Mouse (Mus musculus) megakaryocyte progenitor cell, adult 5-6 weeks (primary cell): ENCODE measurements around the gene Gja3. TPM values are rescaled to one million over a fixed set of nuclear protein-coding genes. Genes with fewer than 3 reads are reported as not detected.

Experiments used
- ATAC-seq: replicated peaks from 2 replicates; pipeline ENCODE4 v1.8.0; 2016; ENCODE audit warnings: mild to moderate bottlenecking, moderate TSS enrichment, inconsistent platforms; ENCODE audit not compliant: poor library complexity
- total RNA-seq, 2 experiments: library from RNA; stranded (forward) in 1 of 2; stranded (reverse) in 1 of 2; fragments of 157-497, 149-512 nt in 1 of 2; fragments of 200-1000 nt in 1 of 2; gene quantifications; 2 replicates each; pipeline versions ENCODE4 v1.2.3 to v1.2.4; 2015 to 2017

Gene Gja3
- total RNA-seq (2015) (not detected in 2 replicates), total RNA-seq (2017) (not detected in 2 replicates)

DNA sequence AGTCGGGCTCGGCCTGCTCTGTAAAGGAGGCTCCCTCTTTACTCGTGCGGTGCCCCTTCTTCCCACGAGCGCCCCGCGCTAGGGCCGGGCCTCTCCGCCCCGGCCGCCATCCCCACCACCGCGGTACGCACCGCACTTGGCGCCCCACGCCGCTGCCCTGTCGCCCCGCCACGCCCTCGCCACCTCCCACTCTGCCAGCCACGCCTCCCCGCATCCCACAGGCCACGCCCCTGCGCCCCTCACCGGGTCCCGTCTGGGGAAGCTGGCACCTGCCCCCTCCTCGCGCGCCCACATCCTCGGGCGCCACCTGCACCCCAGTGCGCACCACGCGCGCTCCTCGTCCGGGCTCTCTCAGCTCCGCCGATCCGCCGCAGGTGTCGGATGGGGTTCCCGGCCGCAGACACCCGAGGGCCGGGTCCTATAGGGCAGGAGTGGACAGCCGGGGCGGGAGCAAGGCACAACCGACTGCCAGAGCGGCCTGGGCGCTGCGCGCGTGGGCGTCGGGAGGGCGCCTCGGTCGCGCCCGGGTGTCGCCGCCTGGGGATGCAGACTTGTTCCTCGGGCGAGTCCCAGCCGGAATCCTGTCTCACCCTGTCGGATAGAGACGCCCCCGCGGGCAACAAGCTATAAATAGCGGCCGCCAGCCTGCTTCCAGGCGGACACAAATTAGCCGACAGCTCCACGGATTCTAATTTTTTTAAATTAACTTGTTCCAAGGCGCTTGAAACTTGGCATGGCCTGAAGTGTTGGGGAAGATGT is at the start of gene Gja3:
Gja3 (minus strand) TSS at position 538 of the 759 bp plus-strand sequence.
- ATAC-seq, result no peak

- ATAC-seq, result no peak
Measured at GRCm38 (mm10) chr14:57107091-57107490, 49.2 kb upstream of the Gja3 start.

GRCm38 (mm10) chr14:57105721-57106120 is 47.8 kb upstream of the Gja3 start:
- ATAC-seq, result no peak

DNA sequence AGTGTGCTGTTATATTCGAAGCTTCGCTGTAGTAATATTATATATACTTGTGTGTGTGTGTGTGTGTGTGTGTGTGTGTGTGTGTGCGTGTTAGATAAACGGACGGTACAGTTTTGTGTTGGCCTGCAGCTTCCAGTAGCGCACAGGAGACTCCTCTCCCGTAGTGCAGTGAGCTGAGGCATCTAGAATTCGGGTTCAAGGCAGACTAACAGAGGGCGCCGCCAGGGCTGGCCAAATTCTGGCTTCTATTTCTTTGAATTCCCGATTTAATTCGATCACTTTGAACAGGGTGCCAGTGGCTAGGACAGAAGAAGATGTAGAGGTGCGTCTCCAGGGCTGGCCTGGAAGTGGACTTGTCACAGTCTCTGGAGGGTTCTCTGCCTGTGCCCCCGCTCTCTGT is 47.2 kb upstream of the Gja3 start:
- ATAC-seq, result no peak

DNA sequence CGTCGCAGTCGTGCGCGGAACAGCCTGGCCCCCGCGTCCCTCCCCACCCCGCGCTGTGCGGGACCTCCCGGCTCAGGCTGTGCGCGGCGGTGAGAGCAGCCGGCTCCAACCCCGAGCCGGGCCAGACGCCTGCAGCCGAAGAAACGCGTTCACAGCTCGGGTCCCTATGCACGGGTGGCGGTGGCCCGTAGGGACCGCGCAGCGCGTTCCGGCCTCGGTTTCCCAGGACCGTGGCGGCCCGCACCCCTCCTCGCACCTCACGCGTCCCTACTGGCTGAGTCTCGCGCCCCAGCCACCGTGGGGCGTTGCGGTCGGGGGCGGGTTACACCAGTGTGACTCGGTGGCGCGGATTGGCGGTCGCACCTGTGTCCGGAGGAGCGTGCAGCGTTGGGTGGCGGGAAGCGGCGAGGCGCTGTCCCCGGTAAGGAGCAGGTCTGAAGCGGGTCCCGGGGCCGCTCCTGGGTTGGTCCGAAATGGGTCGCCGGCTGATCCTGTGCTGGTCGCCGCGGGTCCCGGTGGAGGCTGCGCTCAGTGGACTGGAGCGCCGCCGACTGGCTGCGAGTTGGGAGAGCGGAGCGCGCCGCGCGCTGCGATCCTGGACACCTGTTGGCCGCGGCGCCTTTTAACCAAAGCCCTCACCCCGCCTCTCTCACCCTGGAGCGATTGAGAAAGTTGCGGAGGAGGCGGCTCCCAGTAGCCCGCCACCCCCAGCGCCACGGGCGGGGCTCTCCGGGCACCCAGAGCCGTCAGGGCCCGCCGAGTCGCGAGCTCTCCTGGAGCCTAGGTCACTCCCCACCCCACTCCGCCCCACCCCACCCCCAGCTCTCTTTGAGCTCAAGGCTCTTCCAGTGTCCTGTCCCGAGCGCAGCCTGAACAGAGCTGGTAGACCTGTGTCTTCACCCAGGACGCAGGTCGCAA is 46.5 kb upstream of the Gja3 start, which contains the start of gene Gjb2:
Gjb2 (minus strand) TSS at position 597 of the 918 bp plus-strand sequence.
- ATAC-seq, result peak; percentile 30

- ATAC-seq, result no peak
Measured at GRCm38 (mm10) chr14:57103711-57104105, 45.8 kb upstream of the Gja3 start.

DNA sequence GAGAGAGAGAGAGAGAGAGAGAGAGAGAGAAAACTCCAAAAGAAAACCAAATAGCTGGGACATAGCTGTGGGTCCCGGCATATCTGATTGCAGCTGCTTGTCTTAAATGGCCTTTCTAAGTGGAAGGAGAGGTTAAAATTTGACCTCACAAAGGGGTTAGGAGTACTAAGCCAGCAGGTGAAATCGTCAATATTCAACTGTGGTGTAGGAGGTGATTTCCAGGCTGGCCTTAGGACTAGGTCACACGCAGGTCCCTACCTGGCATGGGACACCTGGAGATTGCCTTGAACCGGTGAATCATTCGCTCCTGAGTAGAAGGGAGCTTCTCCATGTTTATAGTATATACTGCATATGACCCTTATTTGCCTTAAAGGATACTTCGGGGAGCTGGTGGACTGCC is 45.2 kb upstream of the Gja3 start:
- no peak for ATAC-seq

DNA sequence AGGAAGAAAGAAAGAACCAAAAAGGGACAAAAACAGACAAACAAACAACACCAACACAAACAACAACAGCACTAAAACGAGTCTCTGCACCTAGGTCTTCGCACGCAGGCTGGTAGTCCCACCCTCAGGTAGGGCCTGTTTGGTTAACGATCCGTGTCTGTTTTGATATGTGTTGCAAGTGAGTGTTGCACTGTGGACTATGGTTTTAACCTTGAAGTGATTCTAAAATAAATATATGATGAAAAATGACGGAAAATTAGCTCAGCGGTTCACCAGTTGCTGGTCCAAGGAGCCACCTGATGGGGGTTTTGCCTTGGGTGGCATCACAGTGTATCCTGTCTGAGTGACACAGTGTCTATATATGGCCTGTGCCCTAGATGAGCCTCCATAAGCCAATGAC is 43.7 kb upstream of the Gja3 start:
- ATAC-seq, result no peak

- ATAC-seq, result peak; percentile 53
Measured at GRCm38 (mm10) chr14:57095855-57096254, 38.0 kb upstream of the Gja3 start.

- ATAC-seq, result peak; percentile 89
Measured at GRCm38 (mm10) chr14:57093029-57093428, 35.1 kb upstream of the Gja3 start.

DNA sequence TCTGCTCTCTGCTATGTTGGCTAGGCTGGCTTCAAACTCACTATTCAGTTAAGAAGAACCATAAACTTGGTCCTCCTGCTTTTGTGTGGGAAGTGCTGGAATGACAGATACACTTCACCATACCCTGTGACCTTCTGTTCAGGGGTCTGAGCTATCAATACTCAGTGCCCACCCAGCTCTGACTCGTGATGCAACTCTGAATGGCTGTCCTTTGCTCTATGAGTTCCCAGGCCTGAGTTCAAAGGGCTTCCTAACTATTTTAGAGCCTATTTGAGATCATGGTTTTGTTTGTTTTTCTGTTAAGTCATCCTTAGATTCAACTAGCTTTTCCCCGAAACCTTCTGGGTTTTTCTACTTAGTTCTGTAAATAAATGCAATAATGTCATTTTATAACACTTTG is 32.1 kb upstream of the Gja3 start:
- no peak for ATAC-seq

GRCm38 (mm10) chr14:57089107-57089506 is 31.2 kb upstream of the Gja3 start:
- ATAC-seq, result no peak

GRCm38 (mm10) chr14:57084180-57084668 is 26.3 kb upstream of the Gja3 start:
- no peak for ATAC-seq

DNA sequence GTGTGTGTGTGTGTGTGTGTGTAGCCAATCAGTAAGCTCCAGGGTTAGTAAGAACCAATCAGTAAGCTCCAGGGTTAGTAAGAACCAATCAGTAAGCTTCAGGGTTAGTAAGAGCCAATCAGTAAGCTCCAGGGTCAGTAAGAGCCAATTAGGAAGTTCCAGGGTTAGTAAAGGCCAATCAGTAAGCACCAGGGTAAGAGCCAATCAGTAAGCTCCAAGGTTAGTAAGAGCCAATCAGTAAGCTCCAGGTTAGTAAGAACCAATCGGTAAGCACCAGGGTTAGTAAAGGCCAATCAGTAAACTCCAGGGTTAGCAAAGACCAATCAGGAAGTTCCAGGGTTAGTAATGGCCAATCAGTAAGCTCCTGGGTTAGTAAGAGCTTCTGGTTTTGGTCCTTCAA is 25.0 kb upstream of the Gja3 start:
- no peak for ATAC-seq

DNA sequence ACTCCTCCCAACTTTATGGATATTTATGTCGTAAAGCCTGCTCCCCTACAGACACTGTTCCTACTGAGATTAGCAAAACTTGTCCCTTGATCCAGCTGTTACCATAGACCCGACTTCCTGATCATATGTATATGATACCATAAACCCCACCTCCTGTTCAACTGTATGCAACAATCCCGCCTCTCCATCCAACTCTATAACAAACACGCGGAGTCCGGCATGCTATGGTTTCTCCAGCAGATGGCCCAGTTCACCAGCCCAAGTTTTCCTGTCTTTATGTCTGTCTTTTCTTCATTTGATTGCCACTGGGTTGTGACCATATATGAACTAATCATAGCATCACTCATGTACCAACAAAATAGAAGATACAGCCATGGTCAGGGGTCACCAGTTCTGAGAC is 17.6 kb upstream of the Gja3 start:
- no peak for ATAC-seq

DNA sequence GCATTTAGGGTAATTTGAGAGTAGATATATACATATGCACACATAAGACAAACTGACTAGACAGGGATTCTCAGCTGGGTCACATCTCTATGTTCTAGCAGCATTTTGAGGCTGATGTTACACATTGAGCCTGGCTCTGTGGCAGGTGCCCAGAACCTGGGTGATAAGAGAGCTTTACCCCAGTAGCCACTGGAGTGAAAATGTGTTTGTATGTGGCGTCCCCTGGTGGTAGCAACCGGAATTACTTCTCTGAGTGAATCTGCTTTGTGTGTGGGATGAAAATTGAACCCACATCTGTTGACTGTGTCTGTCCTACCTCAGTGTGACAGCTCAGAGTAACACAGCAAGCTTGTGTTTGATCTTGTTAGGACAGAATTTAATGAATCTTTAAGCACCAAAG is 12.0 kb upstream of the Gja3 start:
- ATAC-seq, result peak; percentile 91

DNA sequence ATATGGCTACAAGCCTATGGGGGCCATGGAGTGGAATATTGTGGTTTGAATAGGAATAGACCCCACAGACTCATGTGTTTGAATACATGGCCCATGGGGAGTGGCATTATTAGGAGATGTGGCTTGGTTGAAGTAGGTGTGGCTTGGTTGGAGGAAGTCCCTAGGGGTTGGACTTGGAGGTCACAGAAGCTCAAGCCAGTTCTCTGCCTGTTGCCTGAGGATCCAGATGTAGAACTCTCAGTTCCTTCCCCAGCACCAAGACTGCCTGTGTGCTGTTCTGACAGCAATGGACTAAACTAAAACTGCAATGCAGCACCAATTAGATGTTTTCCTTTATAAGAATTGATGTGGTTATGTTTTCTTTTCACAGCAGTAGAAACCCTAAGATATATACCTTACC is 8.2 kb upstream of the Gja3 start:
- ATAC-seq, result no peak

DNA sequence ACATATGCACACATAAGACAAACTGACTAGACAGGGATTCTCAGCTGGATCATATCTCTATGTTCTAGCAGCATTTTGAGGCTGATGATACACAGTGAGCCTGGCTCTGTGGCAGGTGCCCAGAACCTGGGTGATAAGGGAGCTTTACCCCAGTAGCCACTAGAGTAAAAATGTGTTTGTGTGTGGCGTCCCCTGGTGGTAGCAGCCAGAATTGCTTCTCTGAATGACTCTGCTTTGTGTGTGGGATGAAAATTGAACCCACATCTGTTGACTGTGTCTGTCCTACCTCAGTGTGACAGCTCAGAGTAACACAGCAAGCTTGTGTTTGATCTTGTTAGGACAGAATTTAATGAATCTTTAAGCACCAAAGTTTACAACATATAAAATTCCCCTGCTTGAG is 2.2 kb upstream of the Gja3 start:
- peak; percentile 98 for ATAC-seq

DNA sequence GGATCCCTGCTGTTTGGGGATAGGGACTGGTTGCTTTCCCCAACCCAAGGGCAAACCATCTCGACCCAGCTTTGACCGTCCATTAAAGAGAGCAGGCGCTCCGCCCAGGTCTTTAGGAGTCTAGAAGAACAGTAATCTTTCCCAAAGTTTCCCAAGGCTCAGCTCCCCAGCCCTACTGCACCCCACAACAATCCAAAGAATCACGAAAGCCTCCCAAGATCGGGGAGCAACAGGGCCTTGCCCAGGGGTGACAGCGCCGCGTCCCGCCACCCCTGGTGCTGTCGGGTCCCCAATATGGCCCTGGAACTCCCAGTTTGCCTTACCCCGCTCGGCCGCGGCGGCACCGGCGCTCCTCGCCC is 717 bp downstream of the Gja3 start:
- ATAC-seq, result no peak

DNA sequence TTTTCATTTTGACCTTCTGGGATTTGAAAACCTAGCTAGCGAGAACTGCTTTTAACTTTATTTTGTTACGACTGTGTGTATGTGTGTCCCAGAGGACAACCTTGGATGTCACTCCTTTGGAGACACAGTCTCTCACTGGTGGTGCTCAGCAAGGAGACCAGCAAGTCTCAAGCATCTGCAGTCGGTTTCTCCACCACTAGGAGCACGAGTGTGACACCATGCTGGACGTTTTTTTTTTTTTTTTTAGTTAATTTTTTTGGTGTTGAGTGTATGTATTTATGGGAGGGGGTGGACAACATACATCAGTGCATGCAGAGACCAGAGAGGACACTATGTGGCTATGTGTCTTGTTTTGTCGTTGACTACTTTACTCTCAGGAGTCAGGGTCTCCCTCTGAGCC is 5.2 kb downstream of the Gja3 start:
- no peak for ATAC-seq

DNA sequence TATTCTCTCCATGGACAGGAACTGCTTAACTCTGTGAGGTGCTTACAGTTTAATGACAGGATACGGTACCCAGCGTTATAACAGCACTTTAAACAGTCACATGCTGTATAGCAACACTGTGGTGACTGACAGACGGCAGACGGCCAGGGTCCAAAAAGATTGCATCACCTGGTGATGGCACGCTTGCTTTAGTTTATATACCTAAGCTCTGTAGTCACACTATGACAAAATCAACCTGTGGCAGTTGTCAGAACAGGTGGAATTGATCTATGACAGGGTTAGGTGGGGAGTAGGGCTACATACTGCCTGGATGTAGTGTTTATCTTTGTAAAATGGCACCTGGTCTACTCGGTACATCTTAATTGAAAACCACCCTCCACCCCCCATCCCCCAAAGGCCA is 14.0 kb downstream of the Gja3 start:
- no peak for ATAC-seq

- ATAC-seq, result no peak
Measured at GRCm38 (mm10) chr14:57041439-57041838, 16.5 kb downstream of the Gja3 start.
